Mouse (Mus musculus) olfactory bulb, adult 2 months (tissue): ENCODE results near the gene Bco1. TPM values are rescaled to one million over a fixed set of nuclear protein-coding genes. Genes with fewer than 3 reads are reported as not detected.

Experiments used
- H3K27ac ChIP-seq: fragments of 200-500 bp; 2 replicates; pipeline ENCODE4 v1.5.1; 2012; ENCODE audit warnings: low read depth, low read length; ENCODE audit not compliant: insufficient read depth
- H3K4me1 ChIP-seq: fragments of 200-500 bp; 2 replicates; pipeline ENCODE4 v1.6.1; 2012; ENCODE audit warnings: low read length; ENCODE audit not compliant: control insufficient read depth, insufficient read depth
- H3K4me3 ChIP-seq: fragments of 200-500 bp; 2 replicates; pipeline ENCODE4 v1.5.1; 2012; ENCODE audit warnings: mild to moderate bottlenecking, low read depth, low read length, moderate library complexity; ENCODE audit not compliant: insufficient read depth
- CTCF ChIP-seq: fragments of 200-500 bp; IDR thresholded peaks from 2 replicates; pipeline ENCODE4 v1.5.1; 2012; ENCODE audit warnings: low read depth, mild to moderate bottlenecking, low read length, moderate library complexity; ENCODE audit not compliant: insufficient read depth
- POLR2A ChIP-seq: fragments of 200-500 bp; IDR thresholded peaks from 2 replicates; pipeline ENCODE4 v1.6.1; 2012; ENCODE audit warnings: mild to moderate bottlenecking, low read depth, low read length, moderate library complexity; ENCODE audit not compliant: insufficient read depth
- WGBS: fragments of 180-500 bp; shearing (Covaris S2); methylation state at CpG from one replicate; pipeline ENCODE4 v1.1.7; 2018; 5-methylcytosine and 5-hydroxymethylcytosine counted together
- polyA plus RNA-seq: library from polyadenylated mRNA; stranded (reverse); fragments of >200 nt; gene quantifications from 2 replicates; pipeline ENCODE4 v1.2.4, GENCODE M21; 2012; ENCODE audit warnings: low replicate concordance; ENCODE audit not compliant: missing spikeins, insufficient read depth, insufficient read length

Bco1 gene
- polyA plus RNA-seq, 1 experiment = not detected

- TF ChIP-seq POLR2A (no peak), CTCF (no peak)
- Histone ChIP-seq H3K4me3 (no peak overlapping the region), H3K4me1 (no peaks in the 10 kb centered on the region), H3K27ac (no peak overlapping the region)
- WGBS = 45% methylated on average over 16 of the region's 16 CpGs
Measured at GRCm38 (mm10) chr8:117109801-117110390, 14.2 kb downstream of the Bco1 start.

- TF ChIP-seq CTCF = no peak
- no peak for TF ChIP-seq POLR2A
- WGBS = 83% methylated on average over 3 of the region's 3 CpGs
- H3K4me3 ChIP-seq = no peak overlapping the region
- no peak overlapping the region for H3K27ac ChIP-seq
- H3K4me1 ChIP-seq = peaks cover 2% of the 10 kb centered on the region; the same call in 1 of the 2 replicates
Measured at GRCm38 (mm10) chr8:117111641-117112040, 16.0 kb downstream of the Bco1 start.

GRCm38 (mm10) chr8:117112261-117112660 is 16.6 kb downstream of the Bco1 start:
- Histone ChIP-seq H3K4me1 (peaks cover 2% of the 10 kb centered on the region; the same call in 1 of the 2 replicates), H3K27ac (no peak overlapping the region), H3K4me3 (no peak overlapping the region)
- no peak for TF ChIP-seq POLR2A
- no peak for TF ChIP-seq CTCF
- WGBS = 77% methylated on average over 8 of the region's 8 CpGs

- no peak overlapping the region for H3K27ac ChIP-seq
- H3K4me3 ChIP-seq = no peak overlapping the region
- H3K4me1 ChIP-seq = peaks cover 2% of the 10 kb centered on the region; the same call in 1 of the 2 replicates
- TF ChIP-seq CTCF = no peak
- no peak for TF ChIP-seq POLR2A
- WGBS = 41% methylated on average over 6 of the region's 6 CpGs
Measured at GRCm38 (mm10) chr8:117115094-117115493, 19.4 kb downstream of the Bco1 start.

GRCm38 (mm10) chr8:117115676-117116446 is 20.2 kb downstream of the Bco1 start:
- Histone ChIP-seq H3K4me1 (peaks cover 2% of the 10 kb centered on the region; the same call in 1 of the 2 replicates), H3K4me3 (no peak overlapping the region), H3K27ac (no peak overlapping the region)
- TF ChIP-seq CTCF = no peak
- TF ChIP-seq POLR2A = no peak
- 28% methylated on average over 13 of the region's 13 CpGs for WGBS

GRCm38 (mm10) chr8:117116534-117116933 is 20.9 kb downstream of the Bco1 start:
- WGBS = 88% methylated on average over 7 of the region's 7 CpGs

GRCm38 (mm10) chr8:117118409-117118808 is 22.8 kb downstream of the Bco1 start:
- no peak overlapping the region for H3K4me3 ChIP-seq
- TF ChIP-seq CTCF = no peak
- no peak for TF ChIP-seq POLR2A
- 85% methylated on average over 9 of the region's 9 CpGs for WGBS
- H3K4me1 ChIP-seq = peaks cover 2% of the 10 kb centered on the region; the same call in 1 of the 2 replicates
- H3K27ac ChIP-seq = no peak overlapping the region

More at GRCm38 (mm10) chr8:117116534-117116933, 20.9 kb downstream of the Bco1 start:
- Histone ChIP-seq H3K4me1 (peaks cover 2% of the 10 kb centered on the region; the same call in 1 of the 2 replicates), H3K4me3 (no peak overlapping the region), H3K27ac (no peak overlapping the region)
- TF ChIP-seq CTCF (no peak), POLR2A (no peak)

- TF ChIP-seq CTCF (no peak), POLR2A (no peak)
- Histone ChIP-seq H3K27ac (no peak overlapping the region), H3K4me1 (no peaks in the 10 kb centered on the region), H3K4me3 (no peak overlapping the region)
- WGBS = 78% methylated on average over 8 of the region's 8 CpGs
Measured at GRCm38 (mm10) chr8:117121277-117121676, 25.6 kb downstream of the Bco1 start.

- no peak overlapping the region for H3K4me3 ChIP-seq
- H3K27ac ChIP-seq = no peak overlapping the region
- H3K4me1 ChIP-seq = no peaks in the 10 kb centered on the region
- 67% methylated on average over 13 of the region's 13 CpGs for WGBS
- TF ChIP-seq POLR2A = no peak
- no peak for TF ChIP-seq CTCF
Measured at GRCm38 (mm10) chr8:117123850-117124633, 28.4 kb downstream of the Bco1 start.
